18 mouse cellular contexts compared by ENCODE assay signal in genomic region chr2:168860922-168861740, GRCm38 (mm10).
DNase-seq lines count a peak whose midpoint lies in the region; ATAC-seq lines count a peak whose summit lies in the region.
"Had no signal": no experiment of that assay in that cellular context is flagged by ENCODE, and none has a peak within 500 bp of the region (broad histone marks: within the 10 kb centered on the region; RNA-seq: fewer than 3 reads in every experiment).

No protein-coding gene starts in this region.

- ATAC-seq in neural tube, embryonic 15.5 days (ENCODE audit: low FRiP score): no peak
- ATAC-seq in forebrain, embryonic 14.5 days: 0 out of 2 replicates have a peak, but pooled peaks have one; percentile 18
- peak; percentile 71; the same call in 1 of the 2 replicates for ATAC-seq in midbrain, embryonic 14.5 days (ENCODE audit: low FRiP score, low TSS enrichment)
- no peak for ATAC-seq in CD4-positive, CD25-positive, alpha-beta regulatory T cell, adult 4 months
- no peak for ATAC-seq in erythroid progenitor cell, adult 5-6 weeks (replicated peaks; ENCODE audit: low FRiP score, poor library complexity, severe bottlenecking)

- no peak overlapping the region for H3K9ac ChIP-seq in neural tube, embryonic 15.5 days (replicated peaks)
- no peak overlapping the region for H3K9ac ChIP-seq in forebrain, embryonic 14.5 days (ENCODE audit: low read length)
- no peak overlapping the region for H3K9ac ChIP-seq in midbrain, embryonic 14.5 days (replicated peaks; ENCODE audit: low read length)
- H3K9ac ChIP-seq: heart, embryonic 15.5 days; hindbrain, embryonic 15.5 days; limb, embryonic 15.5 days had no signal

- H3K27ac ChIP-seq in neural tube, embryonic 15.5 days (replicated peaks): no peak overlapping the region
- H3K27ac ChIP-seq in forebrain, embryonic 14.5 days (ENCODE audit: low read depth, low read length): no peak overlapping the region
- H3K27ac ChIP-seq in midbrain, embryonic 14.5 days (replicated peaks; ENCODE audit: low read depth, low read length): no peak overlapping the region
- H3K27ac ChIP-seq: heart, embryonic 15.5 days; hindbrain, embryonic 15.5 days; left cerebral cortex, adult 2 months; limb, embryonic 15.5 days had no signal

- no peak overlapping the region for H3K4me2 ChIP-seq in neural tube, embryonic 15.5 days
- H3K4me2 ChIP-seq in forebrain, embryonic 14.5 days (ENCODE audit: low read length): 0 out of 2 replicates have a peak overlapping the region, but pooled peaks have one; percentile 9
- peak overlapping the region; percentile 11 for H3K4me2 ChIP-seq in midbrain, embryonic 14.5 days (ENCODE audit: low read length)
- H3K4me2 ChIP-seq: heart, embryonic 15.5 days; hindbrain, embryonic 15.5 days; limb, embryonic 15.5 days had no signal

- peak; percentile 67 for DNase-seq in neural tube, embryonic 10.5 days (ENCODE audit: extremely low spot score, low spot score)
- DNase-seq in forebrain, embryonic 14.5 days (ENCODE audit: low spot score): peak; percentile 29
- DNase-seq in midbrain, embryonic 14.5 days: peak; percentile 70
- DNase-seq in kidney, postnatal 10 days: no peak
- DNase-seq: adrenal gland, adult 8-10 months; cerebellum, adult 2 months; kidney, adult 9 months; lung, adult 18-20 months; lung, postnatal 36 days; right cerebral cortex, postnatal 4 days; thymus, adult 18-20 months had no signal

- H3K4me3 ChIP-seq in neural tube, embryonic 15.5 days (replicated peaks): no peak overlapping the region
- no peak overlapping the region for H3K4me3 ChIP-seq in forebrain, embryonic 14.5 days (ENCODE audit: low read depth, low read length)
- H3K4me3 ChIP-seq in midbrain, embryonic 14.5 days (replicated peaks; ENCODE audit: low read depth, low read length): no peak overlapping the region
- H3K4me3 ChIP-seq: heart, embryonic 15.5 days; hindbrain, embryonic 15.5 days; left cerebral cortex, adult 2 months; limb, embryonic 15.5 days had no signal

- 29% methylated on average over 24 of the region's 24 CpGs for WGBS in neural tube, embryonic 15.5 days
- 32% methylated on average over 24 of the region's 24 CpGs for WGBS in forebrain, embryonic 14.5 days
- WGBS in midbrain, embryonic 14.5 days: 18% methylated on average over 24 of the region's 24 CpGs

- H3K36me3 ChIP-seq in neural tube, embryonic 15.5 days: no peaks in the 10 kb centered on the region
- no peaks in the 10 kb centered on the region for H3K36me3 ChIP-seq in forebrain, embryonic 14.5 days (ENCODE audit: control insufficient read depth, insufficient read depth, low read length)
- no peaks in the 10 kb centered on the region for H3K36me3 ChIP-seq in midbrain, embryonic 14.5 days (ENCODE audit: control insufficient read depth, insufficient read depth, low read length)
- H3K36me3 ChIP-seq: heart, embryonic 15.5 days; hindbrain, embryonic 15.5 days; limb, embryonic 15.5 days had no signal

- H3K27me3 ChIP-seq in neural tube, embryonic 15.5 days (replicated peaks): no peaks in the 10 kb centered on the region
- no peaks in the 10 kb centered on the region for H3K27me3 ChIP-seq in forebrain, embryonic 14.5 days (replicated peaks; ENCODE audit: control insufficient read depth, insufficient read depth, low read length)
- H3K27me3 ChIP-seq in midbrain, embryonic 14.5 days (ENCODE audit: control insufficient read depth, insufficient read depth, low read length): no peaks in the 10 kb centered on the region
- H3K27me3 ChIP-seq: heart, embryonic 15.5 days; limb, embryonic 15.5 days had no signal

- peaks cover 4% of the 10 kb centered on the region for H3K4me1 ChIP-seq in neural tube, embryonic 15.5 days
- peaks cover 10% of the 10 kb centered on the region for H3K4me1 ChIP-seq in forebrain, embryonic 14.5 days (ENCODE audit: control insufficient read depth, insufficient read depth, low read length)
- H3K4me1 ChIP-seq in midbrain, embryonic 14.5 days (ENCODE audit: control insufficient read depth, insufficient read depth, low read length): peaks cover 8% of the 10 kb centered on the region

- H3K9me3 ChIP-seq in neural tube, embryonic 15.5 days (replicated peaks): no peaks in the 10 kb centered on the region
- H3K9me3 ChIP-seq in forebrain, embryonic 14.5 days (replicated peaks; ENCODE audit: control insufficient read depth, low read length): no peaks in the 10 kb centered on the region
- no peaks in the 10 kb centered on the region for H3K9me3 ChIP-seq in midbrain, embryonic 14.5 days (ENCODE audit: control insufficient read depth, low read length)
- H3K9me3 ChIP-seq: heart, embryonic 15.5 days; hindbrain, embryonic 15.5 days; limb, embryonic 15.5 days had no signal

Comparison
In these comparisons a context has a peak if more than half of its experiments do, and no peak if none do; other contexts are left out.
1. ATAC-seq: peak in forebrain, embryonic 14.5 days (single experiment) and midbrain, embryonic 14.5 days (single experiment); none in neural tube, embryonic 15.5 days (single experiment), CD4-positive, CD25-positive, alpha-beta regulatory T cell, adult 4 months (single experiment) and erythroid progenitor cell, adult 5-6 weeks (single experiment).